ENCODE assay signal across 8 mouse cellular contexts in the genomic region with DNA sequence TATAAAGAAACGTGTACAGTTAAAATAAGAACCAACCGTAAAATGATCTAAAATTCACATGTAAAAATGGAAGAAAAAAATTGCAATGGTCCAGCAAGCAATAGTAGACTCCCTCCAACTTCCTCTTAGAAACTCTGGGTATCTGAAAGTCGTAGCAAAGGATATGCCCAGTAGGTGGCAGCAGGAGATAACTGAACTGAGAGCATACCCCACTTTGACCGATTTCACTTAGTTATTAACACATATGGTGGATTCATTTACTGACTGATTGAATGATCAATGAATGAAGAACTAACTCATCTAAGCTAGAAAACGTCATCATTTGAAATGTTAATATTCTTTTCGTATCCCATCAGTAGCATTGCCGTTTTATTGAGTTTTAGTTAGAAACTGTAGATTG.
DNase-seq lines count a peak whose midpoint lies in the region; ATAC-seq and TF ChIP-seq lines count a peak whose summit lies in the region.

No protein-coding gene starts in this region.

- WGBS in kidney, embryonic 16.5 days = 27% methylated on average over 7 of the region's 7 CpGs
- WGBS in liver, embryonic 13.5 days (ENCODE audit: insufficient replicate concordance) = 21% methylated on average over 7 of the region's 7 CpGs

- no peaks in the 10 kb centered on the region for H3K4me1 ChIP-seq in cortical plate, adult 2 months (ENCODE audit: control insufficient read depth, insufficient read depth, low read length)
- no peaks in the 10 kb centered on the region for H3K4me1 ChIP-seq in kidney, embryonic 16.5 days (ENCODE audit: insufficient read depth, low read length)
- no peaks in the 10 kb centered on the region for H3K4me1 ChIP-seq in liver, embryonic 13.5 days (replicated peaks)

- H3K9ac ChIP-seq in kidney, embryonic 16.5 days (replicated peaks; ENCODE audit: low read length) = no peak overlapping the region
- no peak overlapping the region for H3K9ac ChIP-seq in liver, embryonic 13.5 days

- peak; percentile 29 for TF ChIP-seq CTCF in C2C12 (IDR thresholded peaks at IDR 0.05; ENCODE audit: control insufficient read depth, insufficient read depth, insufficient read length)
- TF ChIP-seq CTCF in cortical plate, adult 2 months (IDR thresholded peaks at IDR 0.05; ENCODE audit: extremely low read depth, insufficient read depth, low read length) = peak; percentile 73

- H3K79me2 ChIP-seq in C2C12 (ENCODE audit: control insufficient read depth, insufficient read depth) = no peaks in the 10 kb centered on the region

- no peaks in the 10 kb centered on the region for H3K36me3 ChIP-seq in C2C12 (ENCODE audit: control insufficient read depth, insufficient read depth)
- H3K36me3 ChIP-seq in kidney, embryonic 16.5 days (ENCODE audit: insufficient read depth, low read length) = no peaks in the 10 kb centered on the region
- H3K36me3 ChIP-seq in liver, embryonic 13.5 days = no peaks in the 10 kb centered on the region

- no peak overlapping the region for H3K27ac ChIP-seq in cortical plate, adult 2 months (ENCODE audit: insufficient read depth, low read length)
- H3K27ac ChIP-seq in kidney, embryonic 16.5 days (ENCODE audit: low read length) = no peak overlapping the region
- no peak overlapping the region for H3K27ac ChIP-seq in liver, embryonic 13.5 days

- H3K9me3 ChIP-seq in kidney, embryonic 16.5 days (ENCODE audit: low read length) = no peaks in the 10 kb centered on the region
- H3K9me3 ChIP-seq in liver, embryonic 13.5 days (replicated peaks) = no peaks in the 10 kb centered on the region

- H3K4me2 ChIP-seq in kidney, embryonic 16.5 days (replicated peaks; ENCODE audit: low read depth, low read length) = no peak overlapping the region
- no peak overlapping the region for H3K4me2 ChIP-seq in liver, embryonic 13.5 days

- no peaks in the 10 kb centered on the region for H3K27me3 ChIP-seq in C2C12 (ENCODE audit: control insufficient read depth, insufficient read depth, insufficient read length)
- no peaks in the 10 kb centered on the region for H3K27me3 ChIP-seq in kidney, embryonic 16.5 days (ENCODE audit: insufficient read depth, low read length)
- no peaks in the 10 kb centered on the region for H3K27me3 ChIP-seq in liver, embryonic 13.5 days

- no peak overlapping the region for H3K4me3 ChIP-seq in C2C12 (ENCODE audit: insufficient read depth, poor library complexity, severe bottlenecking)
- no peak overlapping the region for H3K4me3 ChIP-seq in cortical plate, adult 2 months (ENCODE audit: insufficient read depth, low read length)
- no peak overlapping the region for H3K4me3 ChIP-seq in kidney, embryonic 16.5 days (ENCODE audit: low read length)
- no peak overlapping the region for H3K4me3 ChIP-seq in liver, embryonic 13.5 days (replicated peaks)

- no peak for TF ChIP-seq POLR2A in cortical plate, adult 2 months (IDR thresholded peaks at IDR 0.05; ENCODE audit: extremely low read depth, insufficient read depth, low read length)

- DNase-seq in WW6 (ENCODE audit: low read depth, low spot score) = peak; percentile 52
- peak; percentile 26 for DNase-seq in gonadal fat pad, adult 2 months (ENCODE audit: low read depth)
- peak; percentile 28 for DNase-seq in liver, embryonic 13.5 days
- peak; percentile 20 for DNase-seq in ovary, postnatal 10 days (ENCODE audit: low spot score)
- DNase-seq in thymus, postnatal 10 days (ENCODE audit: low spot score in 2 of 2) = peak; percentile 43 to 73

- H3ac ChIP-seq in C2C12 (ENCODE audit: control insufficient read depth, insufficient read length, low read depth) = no peak overlapping the region

- H3K79me3 ChIP-seq in C2C12 (ENCODE audit: low read depth) = no peaks in the 10 kb centered on the region

- peak; percentile 57; the same call in 1 of the 2 replicates for ATAC-seq in kidney, embryonic 16.5 days (ENCODE audit: low FRiP score, low TSS enrichment)
- no peak for ATAC-seq in liver, embryonic 13.5 days (ENCODE audit: low read depth)

TF ChIP-seq in C2C12, 6 proteins besides CTCF, POLR2A, EP300 and RAD21:
- TF ChIP-seq USF1 (IDR thresholded peaks at IDR 0.05; ENCODE audit: low read depth) = no peak
- no peak for TF ChIP-seq CEBPB (IDR thresholded peaks at IDR 0.05; ENCODE audit: low read depth)
- TF ChIP-seq MYOG (IDR thresholded peaks at IDR 0.05; ENCODE audit: control insufficient read depth, extremely low read depth, insufficient read length) = no peak
- TF ChIP-seq MAX (IDR thresholded peaks at IDR 0.05) = no peak
- TF ChIP-seq MYOD1 (IDR thresholded peaks at IDR 0.05; ENCODE audit: control insufficient read depth, insufficient read length, low read depth) = no peak
- no peak for TF ChIP-seq FOSL1 (IDR thresholded peaks at IDR 0.05; ENCODE audit: insufficient read depth, low read length, poor library complexity, severe bottlenecking)
